Mouse (Mus musculus): Measurements from ENCODE around the gene Iqgap3. TPM values are rescaled to one million over a fixed set of nuclear protein-coding genes. Genes with fewer than 3 reads are reported as not detected.

Gene Iqgap3
- not detected for polyA plus RNA-seq (2014; fragmentation: Illumina TruSeq; extraction: RNeasy Lipid Tissue Mini Kit (QIAGEN cat#74804); ENCODE audit: low read depth, low replicate concordance)

DNA sequence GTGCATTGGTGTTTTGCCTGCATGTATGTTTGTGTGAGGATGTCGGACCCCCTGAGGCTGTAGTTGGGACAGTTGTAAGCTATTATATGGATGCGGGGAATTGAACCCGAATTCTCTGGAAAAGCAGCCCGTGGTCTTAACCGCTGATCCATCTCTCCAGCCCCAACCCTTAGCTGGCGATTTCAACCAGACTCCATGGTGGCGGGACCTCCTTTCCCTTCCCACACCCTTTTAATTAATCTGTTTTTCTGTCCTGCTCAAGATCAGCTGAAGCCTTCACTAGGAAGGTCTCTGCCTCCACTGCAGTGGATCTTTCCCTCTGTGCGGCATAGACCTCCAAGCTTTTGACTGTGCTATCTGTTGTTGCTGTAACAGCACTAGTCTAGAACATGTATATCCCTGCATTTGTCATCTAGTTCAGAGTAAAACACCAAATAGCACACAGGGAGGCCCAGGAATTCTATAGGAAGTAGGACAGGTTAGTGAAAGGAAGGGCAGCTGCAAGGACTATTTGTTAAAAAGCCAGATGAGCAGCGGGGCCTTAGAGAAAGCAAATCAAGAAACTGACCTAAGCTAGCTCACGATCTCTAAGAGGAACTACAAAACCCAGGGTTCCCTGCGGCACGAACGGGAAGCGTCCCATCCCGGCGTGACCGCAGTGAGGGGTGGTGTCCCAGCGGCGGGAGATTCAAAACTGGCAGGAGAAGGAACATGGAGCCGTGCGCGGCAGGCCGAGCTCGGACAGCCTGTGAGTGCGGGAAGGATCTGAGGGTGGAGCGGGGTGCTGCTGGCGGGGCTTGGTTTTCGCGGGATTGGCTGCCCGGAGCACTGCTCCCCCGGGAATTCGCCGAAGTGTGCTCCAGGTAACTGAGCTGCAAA is at the start of gene Iqgap3:
TSS of gene Iqgap3 (plus strand) at position 627 of the 879 bp plus-strand sequence.

DNA sequence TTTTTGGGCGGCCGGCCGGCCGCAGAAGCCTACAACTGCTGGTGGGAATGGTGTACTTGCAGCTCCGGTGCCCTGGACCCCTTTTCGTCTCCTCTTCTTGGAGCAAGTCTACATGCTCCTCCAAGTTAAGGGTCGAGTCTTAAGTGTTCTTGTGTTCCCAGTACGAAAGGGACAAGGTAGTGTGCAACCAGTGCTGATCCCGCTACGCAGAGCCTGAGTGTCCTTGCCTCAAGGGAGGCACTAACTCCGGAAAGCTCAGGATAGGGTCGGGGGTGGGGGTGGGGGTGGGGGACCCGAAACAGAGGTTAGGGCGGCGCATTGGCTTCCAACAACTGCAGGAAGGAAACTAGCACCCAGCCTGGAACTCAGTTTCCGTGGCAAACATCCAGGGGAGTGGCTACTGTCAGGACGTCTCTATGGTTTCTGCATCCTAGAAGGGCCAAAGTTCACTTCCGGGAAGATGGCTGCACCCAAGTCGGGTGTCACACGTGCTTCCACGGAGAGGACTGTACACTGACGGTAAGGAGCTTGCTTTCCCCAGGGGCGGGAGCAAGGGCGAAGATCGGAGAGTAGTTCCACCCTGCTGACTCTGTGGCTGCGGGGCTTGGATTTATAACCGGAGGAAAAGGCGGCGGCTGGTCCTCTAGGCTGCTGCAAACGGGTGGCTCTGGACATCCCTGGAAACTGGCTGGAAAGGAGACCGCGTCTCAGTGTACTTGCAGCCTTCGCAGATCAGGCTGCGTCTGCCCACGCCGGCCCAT is 38.9 kb upstream of the Iqgap3 start, which contains the start of gene Gpatch4:
TSS of gene Gpatch4 (plus strand) at position 448 of the 761 bp plus-strand sequence.

DNA sequence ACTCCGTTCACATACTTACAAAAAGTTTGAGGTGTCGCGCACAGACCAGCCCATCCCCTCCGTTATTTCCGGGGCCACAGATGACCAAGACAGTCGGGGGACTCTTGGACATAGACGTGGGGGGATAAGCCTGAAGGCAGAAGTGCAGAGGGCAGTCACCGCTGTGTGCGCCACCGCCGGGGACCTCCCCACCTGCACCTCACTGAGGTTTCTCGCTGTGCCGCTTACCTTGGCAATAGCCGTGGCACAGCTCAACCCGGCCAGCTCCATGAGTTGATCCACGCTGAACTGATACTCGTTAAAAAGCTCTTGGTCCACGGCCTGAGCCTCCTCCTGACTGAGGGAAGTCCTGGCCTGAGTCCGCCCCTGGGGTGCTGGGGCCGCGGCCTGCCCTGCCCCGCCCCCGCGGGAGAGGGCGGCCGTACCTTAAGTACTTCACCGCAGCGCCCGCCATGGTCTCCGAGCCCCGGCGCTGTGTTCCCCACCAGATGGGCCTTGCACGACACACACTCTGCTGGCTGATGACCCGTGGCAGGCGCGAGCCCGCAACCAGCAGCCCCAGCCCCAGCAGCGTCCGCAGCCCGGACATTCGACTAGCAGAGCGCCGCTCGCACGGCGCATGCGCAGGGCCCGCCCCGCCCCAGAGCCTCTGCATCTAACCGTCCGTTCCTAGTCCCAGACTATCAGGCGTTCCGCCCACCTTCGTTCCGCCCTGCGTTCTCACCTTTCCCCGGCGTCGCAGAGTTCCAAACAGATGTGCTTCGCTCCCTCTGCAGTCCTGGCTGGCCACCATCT is 23.7 kb upstream of the Iqgap3 start, which contains the start of gene Naxe:
TSS of gene Naxe (minus strand) at position 594 of the 795 bp plus-strand sequence.

DNA sequence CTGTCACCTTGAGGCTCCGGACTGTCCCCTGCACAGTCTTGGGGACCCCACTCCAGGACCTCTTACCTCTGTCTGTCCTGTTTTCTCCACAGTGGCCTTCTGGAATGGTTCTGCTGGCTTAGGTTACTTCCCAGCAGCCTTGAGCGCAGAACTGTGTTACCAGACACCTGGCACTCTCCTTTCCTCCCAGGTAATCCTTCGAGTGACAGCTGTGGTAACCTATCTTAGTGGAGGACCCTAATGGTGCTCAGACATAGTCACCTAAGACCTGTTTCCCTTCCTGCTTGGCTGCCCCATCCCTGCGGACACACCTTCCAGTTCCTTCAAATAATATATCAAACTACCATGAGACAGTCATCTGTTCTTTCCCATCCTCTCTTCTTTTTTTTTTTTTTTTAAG is 3.6 kb upstream of the Iqgap3 start, which contains the start of gene Ttc24:
TSS of gene Ttc24 (minus strand) at position 101 of the 400 bp plus-strand sequence.

DNA sequence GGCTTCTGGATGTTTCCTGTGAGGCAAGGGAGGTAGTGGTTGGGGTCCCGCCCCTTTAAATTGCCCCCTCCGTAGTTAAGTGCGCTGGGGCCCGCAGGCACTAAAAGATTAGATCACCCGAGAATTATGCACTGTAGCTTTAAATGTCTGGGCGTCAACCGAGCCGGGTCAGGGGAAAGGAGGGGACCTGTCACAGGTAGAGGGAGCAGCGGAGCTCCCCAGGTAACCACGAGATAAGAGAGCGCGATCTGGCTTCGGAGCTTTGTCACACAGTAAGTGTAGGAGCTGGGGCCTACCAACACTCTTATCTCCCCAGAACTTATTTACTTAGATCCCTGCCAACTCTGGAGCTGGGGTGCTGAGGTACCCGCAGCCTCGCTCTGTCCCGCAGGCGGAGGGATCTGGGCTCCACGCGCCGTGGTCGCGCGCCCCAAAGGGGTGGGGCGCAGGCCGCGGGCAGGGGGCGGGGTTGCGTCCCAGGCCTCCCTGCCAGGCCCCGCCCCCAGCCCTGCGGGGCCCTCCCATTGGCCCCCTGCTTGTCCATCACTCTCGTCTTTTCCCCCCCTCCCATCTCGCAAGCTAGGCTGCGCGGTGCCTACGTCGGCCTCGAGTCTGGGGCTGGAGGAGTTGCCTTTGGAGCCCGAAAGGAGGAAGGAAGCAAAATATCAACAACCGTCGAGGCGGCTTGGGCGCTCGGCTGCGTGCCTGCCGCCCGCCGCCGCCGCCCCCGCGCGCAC is 60.2 kb downstream of the Iqgap3 start, which contains the start of gene Mef2d:
TSS of gene Mef2d (plus strand) at position 586 of the 737 bp plus-strand sequence.

Other genes with a start within 250 kb of the Iqgap3 start
- gene Sh2d2a, start 235.2 kb upstream of the Iqgap3 start, polyA plus RNA-seq (2014; fragmentation: Illumina TruSeq; extraction: RNeasy Lipid Tissue Mini Kit (QIAGEN cat#74804); ENCODE audit: low read depth, low replicate concordance): 0.11 TPM
- gene Prcc, start 196.4 kb upstream of the Iqgap3 start, polyA plus RNA-seq (2014; fragmentation: Illumina TruSeq; extraction: RNeasy Lipid Tissue Mini Kit (QIAGEN cat#74804); ENCODE audit: low read depth, low replicate concordance): 4.8 TPM
- gene Hdgf, start 175.7 kb upstream of the Iqgap3 start, polyA plus RNA-seq (2014; fragmentation: Illumina TruSeq; extraction: RNeasy Lipid Tissue Mini Kit (QIAGEN cat#74804); ENCODE audit: low read depth, low replicate concordance): 103 TPM
- 61.1 TPM for gene Mrpl24, start 162.5 kb upstream of the Iqgap3 start, polyA plus RNA-seq (2014; fragmentation: Illumina TruSeq; extraction: RNeasy Lipid Tissue Mini Kit (QIAGEN cat#74804); ENCODE audit: low read depth, low replicate concordance)
- gene Isg20l2, start 151.7 kb upstream of the Iqgap3 start, polyA plus RNA-seq (2014; fragmentation: Illumina TruSeq; extraction: RNeasy Lipid Tissue Mini Kit (QIAGEN cat#74804); ENCODE audit: low read depth, low replicate concordance): 14.9 TPM
- gene Rrnad1, start 151.3 kb upstream of the Iqgap3 start, polyA plus RNA-seq (2014; fragmentation: Illumina TruSeq; extraction: RNeasy Lipid Tissue Mini Kit (QIAGEN cat#74804); ENCODE audit: low read depth, low replicate concordance): 3.7 TPM
- not detected for gene Crabp2, start 133.3 kb upstream of the Iqgap3 start, polyA plus RNA-seq (2014; fragmentation: Illumina TruSeq; extraction: RNeasy Lipid Tissue Mini Kit (QIAGEN cat#74804); ENCODE audit: low read depth, low replicate concordance)
- gene Nes, start 110.9 kb upstream of the Iqgap3 start, polyA plus RNA-seq (2014; fragmentation: Illumina TruSeq; extraction: RNeasy Lipid Tissue Mini Kit (QIAGEN cat#74804); ENCODE audit: low read depth, low replicate concordance): 0.90 TPM
- gene Bcan, start 81.7 kb upstream of the Iqgap3 start, polyA plus RNA-seq (2014; fragmentation: Illumina TruSeq; extraction: RNeasy Lipid Tissue Mini Kit (QIAGEN cat#74804); ENCODE audit: low read depth, low replicate concordance): not detected
- gene Hapln2, start 54.4 kb upstream of the Iqgap3 start, polyA plus RNA-seq (2014; fragmentation: Illumina TruSeq; extraction: RNeasy Lipid Tissue Mini Kit (QIAGEN cat#74804); ENCODE audit: low read depth, low replicate concordance): not detected
- 5.2 TPM for gene Gpatch4, start 38.9 kb upstream of the Iqgap3 start, polyA plus RNA-seq (2014; fragmentation: Illumina TruSeq; extraction: RNeasy Lipid Tissue Mini Kit (QIAGEN cat#74804); ENCODE audit: low read depth, low replicate concordance)
- gene Naxe, start 23.5 kb upstream of the Iqgap3 start, polyA plus RNA-seq (2014; fragmentation: Illumina TruSeq; extraction: RNeasy Lipid Tissue Mini Kit (QIAGEN cat#74804); ENCODE audit: low read depth, low replicate concordance): 31.1 TPM
- not detected for gene Ttc24, start 3.7 kb upstream of the Iqgap3 start, polyA plus RNA-seq (2014; fragmentation: Illumina TruSeq; extraction: RNeasy Lipid Tissue Mini Kit (QIAGEN cat#74804); ENCODE audit: low read depth, low replicate concordance)
- 3.8 TPM for gene Mef2d, start 60.4 kb downstream of the Iqgap3 start, polyA plus RNA-seq (2014; fragmentation: Illumina TruSeq; extraction: RNeasy Lipid Tissue Mini Kit (QIAGEN cat#74804); ENCODE audit: low read depth, low replicate concordance)
- 0.24 TPM for gene Rhbg, start 172.7 kb downstream of the Iqgap3 start, polyA plus RNA-seq (2014; fragmentation: Illumina TruSeq; extraction: RNeasy Lipid Tissue Mini Kit (QIAGEN cat#74804); ENCODE audit: low read depth, low replicate concordance)
- gene Gm38392, start 205.2 kb downstream of the Iqgap3 start, polyA plus RNA-seq (2014; fragmentation: Illumina TruSeq; extraction: RNeasy Lipid Tissue Mini Kit (QIAGEN cat#74804); ENCODE audit: low read depth, low replicate concordance): 0.93 TPM
- gene Tsacc, start 215.0 kb downstream of the Iqgap3 start, polyA plus RNA-seq (2014; fragmentation: Illumina TruSeq; extraction: RNeasy Lipid Tissue Mini Kit (QIAGEN cat#74804); ENCODE audit: low read depth, low replicate concordance): 4.3 TPM
- gene Cct3, start 215.1 kb downstream of the Iqgap3 start, polyA plus RNA-seq (2014; fragmentation: Illumina TruSeq; extraction: RNeasy Lipid Tissue Mini Kit (QIAGEN cat#74804); ENCODE audit: low read depth, low replicate concordance): 65.1 TPM
- gene Glmp, start 243.1 kb downstream of the Iqgap3 start, polyA plus RNA-seq (2014; fragmentation: Illumina TruSeq; extraction: RNeasy Lipid Tissue Mini Kit (QIAGEN cat#74804); ENCODE audit: low read depth, low replicate concordance): 8.8 TPM

Data from liver, adult 10 weeks (tissue).